Mouse (Mus musculus): ENCODE measurements around the gene Ms4a8a. TPM values are rescaled to one million over a fixed set of nuclear protein-coding genes. Genes with fewer than 3 reads are reported as not detected.
"Not testable (repeated sequence)": the region's sequence is repeated elsewhere in the genome, so short reads cannot be mapped to it uniquely, and the experiment has no call there.

The Ms4a8a gene
- 0.21 TPM in 1 of 2 replicates, not detected in the other for polyA plus RNA-seq (2015; fragmentation: Nextera tagmentation; extraction: Ambion mirVana)

DNA sequence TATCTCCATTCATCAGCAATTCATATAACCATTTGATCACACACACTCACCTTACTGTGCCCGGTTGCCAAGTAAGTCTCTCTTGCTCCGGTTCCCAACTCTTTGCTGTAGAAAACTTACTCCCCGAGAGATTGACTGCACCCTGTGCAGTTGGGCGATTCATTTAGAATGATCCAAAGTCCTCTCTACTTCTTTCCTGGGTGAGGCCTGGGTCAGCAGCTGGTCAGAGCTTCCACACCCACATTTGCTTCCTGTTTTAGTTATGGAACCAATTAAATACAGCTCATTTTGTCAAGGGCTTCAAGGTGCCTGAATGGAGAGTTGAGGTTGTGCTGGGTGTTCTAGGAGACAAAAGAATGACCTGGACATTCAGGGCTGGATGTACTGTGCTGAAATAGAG lies at the start of gene Ms4a8a:
Ms4a8a (minus strand) TSS at position 169 of the 400 bp plus-strand sequence.
- Histone ChIP-seq H3K4me2 (no peak within 1 kb of the TSS), H3K4me1 (no peaks in the 10 kb centered on the region), H3K9me3 (no peaks in the 10 kb centered on the region), H3K27ac (replicated peaks) (no peak within 1 kb of the TSS), H3K27me3 (replicated peaks) (0 out of 2 replicates have a peak, but pooled peaks cover 4% of the 10 kb centered on the region), H3K4me3 (no peak within 1 kb of the TSS), H3K9ac (no peak within 1 kb of the TSS), H3K36me3 (no peaks in the 10 kb centered on the region)
- WGBS: 80% methylated on average over 4 of the region's 4 CpGs
- no peak for ATAC-seq (ENCODE audit: extremely low read depth, insufficient number of reproducible peaks, low FRiP score, low TSS enrichment)

DNA sequence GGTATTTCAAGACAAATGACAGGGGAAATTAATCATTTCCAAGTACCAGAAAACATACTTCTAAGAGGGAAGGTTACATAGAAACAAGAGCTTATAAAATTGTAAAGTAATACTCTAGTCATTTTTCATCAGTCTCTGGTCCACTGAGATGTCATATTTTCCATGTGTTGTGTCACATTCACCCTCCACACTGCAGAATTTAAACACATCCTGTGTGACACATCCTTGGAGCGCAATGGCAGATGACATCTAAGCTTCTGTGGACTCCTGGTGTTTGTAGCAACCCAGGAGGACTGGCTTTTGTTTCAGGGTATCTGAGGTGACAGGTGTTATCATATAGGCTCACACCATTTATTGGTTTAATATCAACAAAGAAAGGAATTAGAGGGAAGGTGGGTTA lies 48.8 kb upstream of the Ms4a8a start:
- no peak overlapping the region for H3K4me3 ChIP-seq
- H3K4me2 ChIP-seq: no peak overlapping the region
- H3K9ac ChIP-seq: no peak overlapping the region
- WGBS: 67% methylated on average over 1 of the region's 1 CpGs
- no peaks in the 10 kb centered on the region; the same call in 1 of the 2 replicates for H3K27me3 ChIP-seq (replicated peaks)
- no peaks in the 10 kb centered on the region for H3K4me1 ChIP-seq
- H3K9me3 ChIP-seq: no peaks in the 10 kb centered on the region
- H3K27ac ChIP-seq (replicated peaks): no peak overlapping the region
- ATAC-seq (ENCODE audit: extremely low read depth, insufficient number of reproducible peaks, low FRiP score, low TSS enrichment): no peak
- no peaks in the 10 kb centered on the region for H3K36me3 ChIP-seq

DNA sequence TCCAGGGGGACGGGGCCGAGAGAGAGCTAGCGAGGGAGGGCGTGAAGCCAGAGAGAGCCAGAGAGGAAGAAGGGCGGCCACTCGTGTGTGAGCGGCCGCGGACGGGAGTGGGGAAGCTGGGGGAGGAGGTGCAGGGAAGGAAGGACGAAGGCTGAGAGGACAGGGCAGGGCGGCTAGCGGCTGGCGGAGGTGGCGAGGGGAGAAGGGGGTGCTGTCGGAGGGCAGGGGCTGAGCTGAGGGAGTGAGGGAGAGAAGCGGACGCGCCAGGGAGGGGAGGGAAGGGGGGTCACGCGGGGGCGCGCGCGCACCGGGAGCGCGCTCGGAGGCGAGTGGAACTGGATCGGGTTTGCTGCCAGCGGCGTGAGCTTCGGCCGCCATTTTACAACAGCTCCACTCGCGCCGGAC lies 40.1 kb upstream of the Ms4a8a start:
- peak overlapping the region; percentile 72 for H3K9ac ChIP-seq
- H3K36me3 ChIP-seq; H3K27me3 ChIP-seq (replicated peaks); H3K27ac ChIP-seq (replicated peaks); H3K4me1 ChIP-seq; H3K9me3 ChIP-seq: not testable (repeated sequence)
- peak overlapping the region; percentile 65 for H3K4me2 ChIP-seq
- WGBS: 3% methylated on average over 14 of the region's 38 CpGs
- ATAC-seq (ENCODE audit: extremely low read depth, insufficient number of reproducible peaks, low FRiP score, low TSS enrichment): peak; percentile 81
- H3K4me3 ChIP-seq: peak overlapping the region; percentile 49

DNA sequence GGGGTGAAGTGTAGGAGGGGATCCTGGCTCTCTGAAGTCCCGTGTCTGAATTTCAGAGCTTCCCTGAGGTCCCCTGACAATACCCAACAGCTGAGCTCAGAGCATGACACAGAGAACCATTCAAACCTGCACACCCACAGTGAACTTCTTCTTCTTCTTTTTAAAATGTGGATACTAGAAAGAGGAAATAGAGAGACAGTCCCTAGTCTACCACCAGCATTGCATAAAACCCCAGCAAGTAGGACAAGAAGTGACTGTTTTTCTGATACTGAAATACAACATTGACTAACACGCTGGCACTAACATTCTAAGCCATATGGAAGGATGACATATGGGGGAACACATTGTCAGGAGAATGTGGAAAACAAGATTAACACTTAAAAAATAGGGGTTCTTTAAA lies 38.4 kb upstream of the Ms4a8a start:
- Histone ChIP-seq H3K9ac (no peak overlapping the region), H3K4me2 (no peak overlapping the region), H3K27ac (replicated peaks) (no peak overlapping the region), H3K4me3 (no peak overlapping the region), H3K4me1 (no peaks in the 10 kb centered on the region), H3K27me3 (replicated peaks) (no peaks in the 10 kb centered on the region), H3K9me3 (no peaks in the 10 kb centered on the region), H3K36me3 (no peaks in the 10 kb centered on the region)
- ATAC-seq (ENCODE audit: extremely low read depth, insufficient number of reproducible peaks, low FRiP score, low TSS enrichment): no peak
- WGBS: 77% methylated on average over 2 of the region's 2 CpGs

DNA sequence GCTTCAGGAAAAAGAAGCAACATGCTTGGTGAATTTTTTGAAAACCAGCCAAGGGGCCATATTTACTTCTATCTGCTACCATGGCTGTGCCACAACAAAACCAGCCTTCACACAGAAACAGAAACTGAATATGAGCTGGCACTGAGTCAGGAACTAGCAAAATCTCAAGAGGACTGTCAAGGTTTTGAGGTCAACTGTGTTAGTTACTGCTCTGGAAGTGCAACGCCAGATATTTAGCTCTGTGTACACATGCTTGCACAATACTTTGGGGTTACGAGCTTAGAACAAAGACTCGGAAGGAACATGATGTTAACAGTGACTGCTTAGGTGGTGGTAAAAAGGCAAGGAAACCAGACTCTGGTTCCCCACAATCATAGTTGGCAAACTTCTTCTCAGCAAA lies 26.8 kb upstream of the Ms4a8a start:
- WGBS: 78% methylated on average over 3 of the region's 3 CpGs
- H3K27me3 ChIP-seq (replicated peaks): no peaks in the 10 kb centered on the region; the same call in 1 of the 2 replicates
- H3K4me3 ChIP-seq: no peak overlapping the region
- ATAC-seq (ENCODE audit: extremely low read depth, insufficient number of reproducible peaks, low FRiP score, low TSS enrichment): no peak
- no peak overlapping the region for H3K9ac ChIP-seq
- no peaks in the 10 kb centered on the region for H3K36me3 ChIP-seq
- no peak overlapping the region for H3K4me2 ChIP-seq
- no peak overlapping the region for H3K27ac ChIP-seq (replicated peaks)
- no peaks in the 10 kb centered on the region for H3K4me1 ChIP-seq
- no peaks in the 10 kb centered on the region for H3K9me3 ChIP-seq

DNA sequence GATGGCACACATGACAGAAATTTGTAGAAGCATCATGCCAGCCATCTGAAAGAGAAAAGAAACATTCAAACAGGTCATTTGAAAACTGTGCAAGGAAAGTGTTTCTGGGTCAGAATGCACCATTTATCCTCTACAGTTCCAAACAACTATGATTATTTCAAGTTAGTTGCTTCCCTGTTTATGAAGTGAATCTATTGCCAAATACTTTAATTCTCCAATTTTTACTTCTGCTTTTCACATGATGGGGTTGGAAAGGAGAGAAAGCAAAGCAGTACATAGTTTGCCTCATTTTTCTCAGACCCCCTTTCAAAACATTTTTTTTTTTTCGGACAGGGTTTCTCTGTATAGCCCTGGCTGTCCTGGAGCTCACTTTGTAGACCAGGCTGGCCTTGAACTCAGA lies 21.0 kb upstream of the Ms4a8a start:
- H3K4me3 ChIP-seq: no peak overlapping the region
- no peaks in the 10 kb centered on the region for H3K36me3 ChIP-seq
- H3K4me2 ChIP-seq: no peak overlapping the region
- no peaks in the 10 kb centered on the region; the same call in 1 of the 2 replicates for H3K27me3 ChIP-seq (replicated peaks)
- H3K9ac ChIP-seq: no peak overlapping the region
- no peak overlapping the region for H3K27ac ChIP-seq (replicated peaks)
- WGBS: 57% methylated on average over 1 of the region's 1 CpGs
- no peaks in the 10 kb centered on the region for H3K4me1 ChIP-seq
- no peaks in the 10 kb centered on the region for H3K9me3 ChIP-seq
- ATAC-seq (ENCODE audit: extremely low read depth, insufficient number of reproducible peaks, low FRiP score, low TSS enrichment): no peak

DNA sequence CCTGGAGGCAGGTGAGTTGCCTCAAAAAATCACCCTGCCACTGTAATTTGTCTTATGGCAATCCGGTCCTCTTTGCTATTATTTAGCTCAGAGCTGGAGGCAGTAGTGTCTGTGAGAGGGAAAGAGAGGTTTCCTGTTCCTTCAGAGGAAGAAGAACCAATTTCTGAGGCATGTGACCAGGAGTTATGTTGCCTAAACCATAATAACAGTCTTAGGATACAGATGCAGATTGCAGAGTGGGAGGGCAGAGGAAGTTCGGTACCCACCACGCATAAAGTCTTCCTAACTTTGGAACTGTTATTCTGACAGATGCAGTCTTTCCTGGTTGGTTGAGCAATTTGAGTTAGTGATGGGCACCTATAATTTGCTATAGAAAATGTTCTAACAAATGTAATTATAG lies 17.5 kb upstream of the Ms4a8a start:
- WGBS: 74% methylated on average over 3 of the region's 3 CpGs
- H3K9ac ChIP-seq: no peak overlapping the region
- H3K36me3 ChIP-seq: no peaks in the 10 kb centered on the region
- H3K9me3 ChIP-seq: no peaks in the 10 kb centered on the region
- no peak overlapping the region for H3K27ac ChIP-seq (replicated peaks)
- no peak overlapping the region for H3K4me2 ChIP-seq
- H3K4me3 ChIP-seq: no peak overlapping the region
- H3K27me3 ChIP-seq (replicated peaks): peaks cover 8% of the 10 kb centered on the region
- no peaks in the 10 kb centered on the region for H3K4me1 ChIP-seq
- no peak for ATAC-seq (ENCODE audit: extremely low read depth, insufficient number of reproducible peaks, low FRiP score, low TSS enrichment)

DNA sequence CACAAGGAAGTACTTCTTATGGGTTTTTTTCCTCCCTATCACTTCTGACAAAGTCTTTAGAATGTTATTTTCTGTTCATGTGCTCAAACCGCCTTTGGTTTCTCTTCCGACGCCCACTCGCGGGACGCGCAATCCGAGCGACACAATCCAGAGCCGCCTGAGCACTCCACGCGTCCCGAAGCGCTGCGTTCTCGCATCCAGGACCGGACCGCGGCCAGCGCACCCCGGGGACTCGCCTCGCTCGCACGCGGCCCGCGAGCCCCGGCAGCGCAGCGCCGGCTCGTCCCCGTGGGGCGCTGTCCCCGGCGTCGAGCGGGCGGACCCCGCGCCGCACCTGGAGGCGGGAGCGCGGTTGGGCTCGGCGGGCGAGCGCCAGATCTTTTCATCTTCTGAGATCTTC lies 11.2 kb upstream of the Ms4a8a start:
- H3K36me3 ChIP-seq; H3K9me3 ChIP-seq; H3K9ac ChIP-seq; H3K4me1 ChIP-seq; ATAC-seq (ENCODE audit: extremely low read depth, insufficient number of reproducible peaks, low FRiP score, low TSS enrichment); H3K27ac ChIP-seq (replicated peaks): not testable (repeated sequence)
- 3% methylated on average over 50 of the region's 50 CpGs for WGBS
- peaks cover 27% of the 10 kb centered on the region for H3K27me3 ChIP-seq (replicated peaks)
- H3K4me3 ChIP-seq: peak overlapping the region; percentile 48
- peak overlapping the region; percentile 70 for H3K4me2 ChIP-seq

DNA sequence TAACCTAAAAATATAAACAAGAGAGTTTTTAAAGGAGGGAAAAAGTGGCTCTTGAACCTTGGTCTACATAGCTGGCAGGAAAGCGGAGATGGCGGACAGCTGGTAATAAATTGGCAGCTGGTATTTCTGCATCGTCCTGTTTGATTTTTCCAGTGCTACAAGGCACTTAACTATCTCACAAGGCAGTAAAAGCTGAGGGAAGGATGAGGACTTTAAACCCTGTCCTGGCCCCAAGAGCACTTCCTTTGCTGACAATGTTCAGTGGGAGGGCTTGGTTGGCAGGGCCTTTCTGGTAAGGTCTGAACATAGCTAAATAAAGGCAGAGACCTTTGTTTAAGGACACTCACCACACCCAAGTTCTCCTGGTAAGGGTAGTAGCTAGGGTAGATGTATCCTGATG lies 10.5 kb downstream of the Ms4a8a start:
- no peaks in the 10 kb centered on the region for H3K27me3 ChIP-seq (replicated peaks)
- WGBS: 73% methylated on average over 3 of the region's 3 CpGs
- no peaks in the 10 kb centered on the region for H3K9me3 ChIP-seq

DNA sequence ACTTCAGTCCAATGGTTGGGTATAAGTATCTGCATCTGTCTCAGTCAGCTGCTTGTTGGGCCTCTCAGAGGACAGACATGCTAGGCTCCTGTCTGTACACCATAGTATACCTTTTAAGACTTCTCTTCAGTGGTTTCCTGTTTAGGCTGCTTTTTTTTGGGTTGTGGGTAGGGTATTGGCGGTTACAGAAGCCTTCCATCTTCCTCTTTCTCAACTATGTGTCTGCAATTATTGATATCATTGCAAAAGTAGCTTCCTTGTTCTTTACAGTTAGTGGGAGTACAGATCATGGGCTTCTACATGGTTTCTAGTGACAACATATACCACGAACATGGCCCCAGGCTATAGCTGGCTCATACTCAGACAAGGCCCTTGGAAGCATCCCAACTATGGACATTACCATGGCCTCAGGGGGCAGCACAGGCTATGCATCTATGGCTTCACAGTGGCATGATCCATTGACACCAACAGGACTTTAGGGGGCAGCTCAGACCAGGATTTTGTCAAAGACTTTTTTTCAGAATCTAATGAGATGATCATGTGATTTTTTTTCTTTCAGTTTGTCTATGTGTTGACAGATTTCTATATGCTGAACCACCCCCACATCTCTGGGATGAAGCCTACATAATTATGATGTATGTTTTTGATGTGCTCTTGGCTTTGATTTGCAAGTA lies 15.6 kb downstream of the Ms4a8a start:
- Histone ChIP-seq H3K27me3 (replicated peaks) (no peaks in the 10 kb centered on the region), H3K4me2 (no peak overlapping the region), H3K9me3 (no peaks in the 10 kb centered on the region), H3K36me3 (no peaks in the 10 kb centered on the region), H3K4me1 (no peaks in the 10 kb centered on the region), H3K4me3 (no peak overlapping the region), H3K27ac (replicated peaks) (no peak overlapping the region), H3K9ac (no peak overlapping the region)
- 61% methylated on average over 2 of the region's 2 CpGs for WGBS
- no peak for ATAC-seq (ENCODE audit: extremely low read depth, insufficient number of reproducible peaks, low FRiP score, low TSS enrichment)

More for the DNA sequence above, 10.5 kb downstream of the Ms4a8a start:
- Histone ChIP-seq H3K4me1 (no peaks in the 10 kb centered on the region), H3K4me3 (no peak overlapping the region), H3K27ac (replicated peaks) (no peak overlapping the region), H3K9ac (no peak overlapping the region), H3K36me3 (no peaks in the 10 kb centered on the region), H3K4me2 (no peak overlapping the region)
- no peak for ATAC-seq (ENCODE audit: extremely low read depth, insufficient number of reproducible peaks, low FRiP score, low TSS enrichment)

DNA sequence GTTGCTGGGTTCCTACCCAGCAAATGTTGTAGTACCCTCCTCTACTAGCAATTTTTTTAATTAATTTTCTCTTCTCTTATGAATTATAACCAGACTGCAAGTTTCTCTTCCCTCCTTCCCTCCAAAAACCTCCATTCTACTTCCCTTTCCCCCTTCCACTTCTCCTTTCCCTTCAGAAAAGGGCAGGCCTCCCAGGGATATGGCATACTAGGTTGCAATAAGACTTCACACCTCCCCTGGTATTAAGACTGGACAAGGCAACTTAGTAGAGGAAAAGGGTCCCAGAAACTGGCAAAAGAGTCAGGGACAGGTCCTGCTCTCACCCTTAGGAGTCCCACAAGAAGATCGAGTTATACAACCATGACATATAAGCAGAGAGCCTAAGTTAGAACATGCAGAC lies 20.0 kb downstream of the Ms4a8a start:
- Histone ChIP-seq H3K36me3 (no peaks in the 10 kb centered on the region), H3K27me3 (replicated peaks) (no peaks in the 10 kb centered on the region), H3K9me3 (no peaks in the 10 kb centered on the region), H3K4me3 (no peak overlapping the region), H3K4me1 (no peaks in the 10 kb centered on the region), H3K4me2 (no peak overlapping the region), H3K9ac (no peak overlapping the region), H3K27ac (replicated peaks) (no peak overlapping the region)
- WGBS: 76% methylated on average over 1 of the region's 1 CpGs
- no peak for ATAC-seq (ENCODE audit: extremely low read depth, insufficient number of reproducible peaks, low FRiP score, low TSS enrichment)

DNA sequence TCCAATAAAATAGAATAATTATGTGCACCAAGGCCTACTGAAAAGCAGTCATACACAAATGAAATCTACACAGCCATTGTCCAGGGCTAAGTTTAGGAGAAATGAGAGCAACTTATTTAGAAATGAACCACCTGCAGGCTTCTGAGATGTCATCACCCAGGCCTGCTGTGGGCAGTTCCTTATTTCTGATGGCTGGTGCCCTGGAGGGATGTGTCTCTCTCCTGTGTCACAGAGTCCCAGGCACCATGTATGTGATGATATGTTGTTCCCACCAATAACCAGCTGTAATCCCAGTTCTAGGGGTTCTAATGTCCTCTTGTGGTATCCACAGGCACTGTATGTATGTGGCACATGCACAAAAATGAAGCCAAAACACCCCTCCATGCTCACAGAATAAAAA lies 20.9 kb downstream of the Ms4a8a start:
- no peak for ATAC-seq (ENCODE audit: extremely low read depth, insufficient number of reproducible peaks, low FRiP score, low TSS enrichment)
- Histone ChIP-seq H3K4me2 (no peak overlapping the region), H3K9me3 (no peaks in the 10 kb centered on the region), H3K9ac (no peak overlapping the region), H3K36me3 (no peaks in the 10 kb centered on the region), H3K27ac (replicated peaks) (no peak overlapping the region), H3K27me3 (replicated peaks) (no peaks in the 10 kb centered on the region), H3K4me3 (no peak overlapping the region), H3K4me1 (no peaks in the 10 kb centered on the region)

Data from heart, embryonic 13.5 days (tissue).